Mouse (Mus musculus): Measurements from ENCODE around the gene Tead1. TPM values are rescaled to one million over a fixed set of nuclear protein-coding genes. Genes with fewer than 3 reads are reported as not detected.

The Tead1 gene
- polyA plus RNA-seq, 2 experiments: 23.2 to 38.2 TPM

DNA sequence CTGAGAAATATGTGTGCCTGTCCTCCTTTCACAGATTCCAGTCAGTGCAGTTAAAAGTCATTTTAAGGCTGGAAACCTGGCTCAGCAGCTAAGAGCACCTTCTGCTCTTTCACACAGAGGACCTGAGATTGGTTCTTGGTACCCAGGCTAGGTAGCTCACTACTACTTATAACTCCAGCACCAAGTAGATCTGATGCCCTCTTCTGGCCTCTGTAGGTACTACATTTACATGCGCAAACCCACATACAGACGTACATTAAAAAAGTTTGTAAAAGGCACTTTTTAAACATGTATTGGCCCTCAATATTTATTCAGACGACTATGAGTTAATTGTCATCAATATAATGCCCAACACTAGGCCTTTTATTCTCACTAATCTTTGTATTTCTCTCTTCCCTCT, 105.2 kb downstream of the Tead1 start:
- Histone ChIP-seq H3K27ac (replicated peaks; ENCODE audit: low read depth, low read length) (no peak overlapping the region), H3K27me3 (ENCODE audit: control insufficient read depth, insufficient read depth, low read length) (no peaks in the 10 kb centered on the region), H3K4me1 (ENCODE audit: control insufficient read depth, insufficient read depth, low read length) (peaks cover 47% of the 10 kb centered on the region), H3K4me2 (replicated peaks; ENCODE audit: low read depth, low read length, severe bottlenecking) (no peak overlapping the region), H3K9ac (ENCODE audit: low read depth, low read length, severe bottlenecking) (no peak overlapping the region), H3K36me3 (ENCODE audit: control insufficient read depth, insufficient read depth, low read length) (no peaks in the 10 kb centered on the region), H3K4me3 (replicated peaks; ENCODE audit: low read length) (no peak overlapping the region), H3K9me3 (ENCODE audit: control insufficient read depth, low read length) (no peaks in the 10 kb centered on the region; the same call in 1 of the 2 replicates)
- TF ChIP-seq POLR2A (IDR thresholded peaks at IDR 0.05; ENCODE audit: borderline replicate concordance, extremely low read depth, insufficient read depth, insufficient read length): no peak
- no peak for DNase-seq (ENCODE audit: low spot score)
- 95% methylated on average over 3 of the region's 3 CpGs for WGBS
- ATAC-seq (ENCODE audit: low FRiP score, low read depth): no peak

DNA sequence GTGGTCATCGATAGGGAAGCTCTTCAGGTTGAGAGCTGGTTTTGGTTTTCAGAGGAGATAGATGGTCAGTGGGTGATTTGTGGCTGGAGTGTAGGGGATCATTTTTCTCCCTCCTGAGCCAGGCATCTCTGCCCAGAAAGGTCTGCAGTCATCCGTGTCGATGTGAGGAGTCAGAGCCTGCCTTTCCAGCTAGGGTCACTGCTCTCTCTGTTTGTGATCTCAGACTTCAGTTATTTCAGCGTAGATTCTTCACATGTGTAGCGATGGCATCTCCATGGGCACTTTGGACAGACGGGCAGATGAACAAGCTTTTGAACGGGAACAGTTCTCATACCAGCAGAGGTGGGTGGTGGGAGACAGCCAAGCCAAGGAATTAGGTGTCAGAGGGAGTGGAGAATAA, 106.2 kb downstream of the Tead1 start:
- TF ChIP-seq POLR2A (IDR thresholded peaks at IDR 0.05; ENCODE audit: borderline replicate concordance, extremely low read depth, insufficient read depth, insufficient read length): no peak
- WGBS: 75% methylated on average over 7 of the region's 7 CpGs
- H3K27me3 ChIP-seq (ENCODE audit: control insufficient read depth, insufficient read depth, low read length): no peaks in the 10 kb centered on the region
- no peak overlapping the region for H3K4me2 ChIP-seq (replicated peaks; ENCODE audit: low read depth, low read length, severe bottlenecking)
- H3K9me3 ChIP-seq (ENCODE audit: control insufficient read depth, low read length): no peaks in the 10 kb centered on the region; the same call in 1 of the 2 replicates
- H3K36me3 ChIP-seq (ENCODE audit: control insufficient read depth, insufficient read depth, low read length): no peaks in the 10 kb centered on the region
- ATAC-seq (ENCODE audit: low FRiP score, low read depth): no peak
- no peak overlapping the region for H3K9ac ChIP-seq (ENCODE audit: low read depth, low read length, severe bottlenecking)
- peaks cover 50% of the 10 kb centered on the region for H3K4me1 ChIP-seq (ENCODE audit: control insufficient read depth, insufficient read depth, low read length)
- DNase-seq (ENCODE audit: low spot score): no peak
- H3K27ac ChIP-seq (replicated peaks; ENCODE audit: low read depth, low read length): no peak overlapping the region
- no peak overlapping the region for H3K4me3 ChIP-seq (replicated peaks; ENCODE audit: low read length)

GRCm38 (mm10) chr7:112786556-112787225, 107.6 kb downstream of the Tead1 start:
- Histone ChIP-seq H3K9me3 (ENCODE audit: control insufficient read depth, low read length) (no peaks in the 10 kb centered on the region; the same call in 1 of the 2 replicates), H3K36me3 (ENCODE audit: control insufficient read depth, insufficient read depth, low read length) (no peaks in the 10 kb centered on the region), H3K4me1 (ENCODE audit: control insufficient read depth, insufficient read depth, low read length) (peaks cover 48% of the 10 kb centered on the region), H3K4me2 (replicated peaks; ENCODE audit: low read depth, low read length, severe bottlenecking) (no peak overlapping the region), H3K9ac (ENCODE audit: low read depth, low read length, severe bottlenecking) (0 out of 2 replicates have a peak overlapping the region, but pooled peaks have one; percentile 21), H3K27ac (replicated peaks; ENCODE audit: low read depth, low read length) (no peak overlapping the region), H3K27me3 (ENCODE audit: control insufficient read depth, insufficient read depth, low read length) (no peaks in the 10 kb centered on the region), H3K4me3 (replicated peaks; ENCODE audit: low read length) (no peak overlapping the region)
- ATAC-seq (ENCODE audit: low FRiP score, low read depth) (no peak), DNase-seq (ENCODE audit: low spot score) (no peak)
- TF ChIP-seq POLR2A (IDR thresholded peaks at IDR 0.05; ENCODE audit: borderline replicate concordance, extremely low read depth, insufficient read depth, insufficient read length): no peak
- WGBS: 10% methylated on average over 7 of the region's 7 CpGs

DNA sequence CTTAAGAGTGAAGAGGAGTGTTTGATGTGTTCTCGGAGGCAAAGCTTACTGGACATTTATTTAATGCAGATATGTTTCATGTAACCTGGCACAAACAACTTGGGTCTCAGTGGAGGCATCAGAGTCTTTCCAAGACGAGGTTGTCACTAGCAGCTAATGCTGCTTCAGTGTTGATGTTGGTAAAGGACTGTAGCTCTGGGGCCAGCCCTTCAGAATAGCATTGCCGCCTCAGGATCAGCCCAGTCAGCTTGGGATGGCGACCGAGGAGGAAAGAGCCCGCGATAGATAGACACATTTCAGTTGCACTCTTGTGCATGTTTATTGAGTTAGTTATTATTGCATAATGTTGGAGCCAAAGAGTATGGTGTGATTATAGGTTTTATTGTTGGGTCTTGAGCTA, 108.2 kb downstream of the Tead1 start:
- Histone ChIP-seq H3K27me3 (ENCODE audit: control insufficient read depth, insufficient read depth, low read length) (no peaks in the 10 kb centered on the region), H3K9me3 (ENCODE audit: control insufficient read depth, low read length) (no peaks in the 10 kb centered on the region; the same call in 1 of the 2 replicates), H3K27ac (replicated peaks; ENCODE audit: low read depth, low read length) (no peak overlapping the region), H3K4me2 (replicated peaks; ENCODE audit: low read depth, low read length, severe bottlenecking) (no peak overlapping the region), H3K4me1 (ENCODE audit: control insufficient read depth, insufficient read depth, low read length) (peaks cover 48% of the 10 kb centered on the region), H3K9ac (ENCODE audit: low read depth, low read length, severe bottlenecking) (no peak overlapping the region), H3K36me3 (ENCODE audit: control insufficient read depth, insufficient read depth, low read length) (no peaks in the 10 kb centered on the region), H3K4me3 (replicated peaks; ENCODE audit: low read length) (no peak overlapping the region)
- DNase-seq (ENCODE audit: low spot score) (no peak), ATAC-seq (ENCODE audit: low FRiP score, low read depth) (no peak)
- no peak for TF ChIP-seq POLR2A (IDR thresholded peaks at IDR 0.05; ENCODE audit: borderline replicate concordance, extremely low read depth, insufficient read depth, insufficient read length)
- WGBS: 63% methylated on average over 7 of the region's 7 CpGs

GRCm38 (mm10) chr7:112788321-112788751, 109.2 kb downstream of the Tead1 start:
- H3K4me3 ChIP-seq (replicated peaks; ENCODE audit: low read length): no peak overlapping the region
- peak; percentile 48 for DNase-seq (ENCODE audit: low spot score)
- 36% methylated on average over 7 of the region's 7 CpGs for WGBS
- ATAC-seq (ENCODE audit: low FRiP score, low read depth): no peak
- no peaks in the 10 kb centered on the region for H3K36me3 ChIP-seq (ENCODE audit: control insufficient read depth, insufficient read depth, low read length)
- H3K4me2 ChIP-seq (replicated peaks; ENCODE audit: low read depth, low read length, severe bottlenecking): no peak overlapping the region
- H3K4me1 ChIP-seq (ENCODE audit: control insufficient read depth, insufficient read depth, low read length): peaks cover 48% of the 10 kb centered on the region
- H3K9me3 ChIP-seq (ENCODE audit: control insufficient read depth, low read length): no peaks in the 10 kb centered on the region; the same call in 1 of the 2 replicates
- no peak overlapping the region for H3K9ac ChIP-seq (ENCODE audit: low read depth, low read length, severe bottlenecking)
- 0 out of 2 replicates have a peak overlapping the region, but pooled peaks have one; percentile 48 for H3K27ac ChIP-seq (replicated peaks; ENCODE audit: low read depth, low read length)
- H3K27me3 ChIP-seq (ENCODE audit: control insufficient read depth, insufficient read depth, low read length): no peaks in the 10 kb centered on the region
- no peak for TF ChIP-seq POLR2A (IDR thresholded peaks at IDR 0.05; ENCODE audit: borderline replicate concordance, extremely low read depth, insufficient read depth, insufficient read length)

Measured in limb, embryonic 14.5 days (tissue).